Mouse (Mus musculus): Measurements from ENCODE around the gene Itga9.
A peak's percentile ranks its signal among the peaks of the same experiment; 100 is the strongest.

Itga9 gene

GRCm38 (mm10) chr9:118654969-118655368 is 48.5 kb downstream of the Itga9 start:
- DNase-seq: no peak

- no peak for DNase-seq
Measured at GRCm38 (mm10) chr9:118655726-118656125, 49.2 kb downstream of the Itga9 start.

GRCm38 (mm10) chr9:118658159-118658558 is 51.7 kb downstream of the Itga9 start:
- DNase-seq: peak; percentile 64

GRCm38 (mm10) chr9:118659809-118660208 is 53.3 kb downstream of the Itga9 start:
- no peak for DNase-seq

GRCm38 (mm10) chr9:118660259-118660658 is 53.8 kb downstream of the Itga9 start:
- no peak for DNase-seq

GRCm38 (mm10) chr9:118662026-118662425 is 55.5 kb downstream of the Itga9 start:
- no peak for DNase-seq

GRCm38 (mm10) chr9:118662476-118662875 is 56.0 kb downstream of the Itga9 start:
- no peak for DNase-seq

GRCm38 (mm10) chr9:118663938-118664337 is 57.4 kb downstream of the Itga9 start:
- DNase-seq: no peak

- no peak for DNase-seq
Measured at GRCm38 (mm10) chr9:118666069-118666468, 59.6 kb downstream of the Itga9 start.

GRCm38 (mm10) chr9:118669696-118670095 is 63.2 kb downstream of the Itga9 start:
- no peak for DNase-seq

- peak; percentile 63 for DNase-seq
Measured at GRCm38 (mm10) chr9:118674277-118674676, 67.8 kb downstream of the Itga9 start.

- DNase-seq: no peak
Measured at GRCm38 (mm10) chr9:118674761-118675160, 68.3 kb downstream of the Itga9 start.

GRCm38 (mm10) chr9:118675573-118676170 is 69.2 kb downstream of the Itga9 start:
- no peak for DNase-seq

GRCm38 (mm10) chr9:118676692-118677091 is 70.2 kb downstream of the Itga9 start:
- no peak for DNase-seq

- DNase-seq: no peak
Measured at GRCm38 (mm10) chr9:118677349-118677748, 70.9 kb downstream of the Itga9 start.

- DNase-seq: no peak
Measured at GRCm38 (mm10) chr9:118678020-118678750, 71.7 kb downstream of the Itga9 start.

- DNase-seq: no peak
Measured at GRCm38 (mm10) chr9:118678759-118679158, 72.3 kb downstream of the Itga9 start.

GRCm38 (mm10) chr9:118681506-118681905 is 75.0 kb downstream of the Itga9 start:
- DNase-seq: no peak

- no peak for DNase-seq
Measured at GRCm38 (mm10) chr9:118682154-118682553, 75.7 kb downstream of the Itga9 start.

- DNase-seq: no peak
Measured at GRCm38 (mm10) chr9:118683507-118683906, 77.0 kb downstream of the Itga9 start.

GRCm38 (mm10) chr9:118684343-118684742 is 77.9 kb downstream of the Itga9 start:
- no peak for DNase-seq

- DNase-seq: no peak
Measured at GRCm38 (mm10) chr9:118686166-118686961, 79.9 kb downstream of the Itga9 start.

GRCm38 (mm10) chr9:118688248-118688647 is 81.8 kb downstream of the Itga9 start:
- DNase-seq: no peak

Data from layer of hippocampus, adult 9-11 months (tissue).